Mouse (Mus musculus) brain, embryonic 18.5 days (tissue): ENCODE measurements around the gene Eya2.

Experiments
- DNase-seq: peaks from one replicate; pipeline ENCODE4 v3.0.0-alpha.2; 2012; ENCODE audit warnings: low read depth, low spot score

Gene Eya2

DNA sequence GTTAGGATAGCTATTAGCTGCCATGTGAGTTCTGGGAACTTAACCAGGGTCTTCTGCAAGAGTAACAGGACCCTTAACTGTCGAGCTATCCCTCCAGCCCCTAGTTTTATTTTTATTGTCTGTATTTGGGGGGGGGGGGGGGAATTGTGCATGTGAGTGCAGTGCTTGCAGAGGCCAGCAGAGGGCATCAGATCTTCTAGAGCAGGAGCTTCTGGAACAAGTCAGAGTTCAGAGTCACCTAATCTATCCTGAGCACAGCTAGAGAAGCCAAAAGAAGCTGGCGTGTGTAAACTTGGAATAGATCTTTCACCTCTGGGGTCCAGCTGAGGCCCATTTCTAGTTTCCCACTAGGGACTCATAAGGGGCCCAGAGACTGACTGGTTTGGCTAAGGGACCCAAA lies 1.1 kb upstream of the Eya2 start:
- no peak for DNase-seq

DNA sequence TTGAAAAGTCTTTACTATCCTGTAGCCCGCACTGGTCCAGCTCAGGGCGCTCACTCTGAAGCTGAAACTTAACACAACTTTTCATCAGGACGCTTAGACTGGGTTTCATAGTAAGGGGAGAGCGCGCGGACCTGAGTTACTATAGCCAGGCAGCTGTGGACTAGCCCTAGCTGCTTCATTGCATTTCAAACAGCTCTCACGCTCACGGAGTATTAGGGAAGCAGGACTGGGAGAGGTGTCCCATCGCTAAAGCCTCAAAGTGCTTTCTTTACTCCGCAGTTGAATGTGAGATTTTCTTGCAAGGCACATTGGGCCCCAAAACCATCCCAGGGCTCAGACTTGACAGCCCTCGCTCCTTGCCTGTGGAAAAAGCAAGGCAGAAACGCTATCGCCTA lies 841 bp downstream of the Eya2 start:
- no peak for DNase-seq

DNA sequence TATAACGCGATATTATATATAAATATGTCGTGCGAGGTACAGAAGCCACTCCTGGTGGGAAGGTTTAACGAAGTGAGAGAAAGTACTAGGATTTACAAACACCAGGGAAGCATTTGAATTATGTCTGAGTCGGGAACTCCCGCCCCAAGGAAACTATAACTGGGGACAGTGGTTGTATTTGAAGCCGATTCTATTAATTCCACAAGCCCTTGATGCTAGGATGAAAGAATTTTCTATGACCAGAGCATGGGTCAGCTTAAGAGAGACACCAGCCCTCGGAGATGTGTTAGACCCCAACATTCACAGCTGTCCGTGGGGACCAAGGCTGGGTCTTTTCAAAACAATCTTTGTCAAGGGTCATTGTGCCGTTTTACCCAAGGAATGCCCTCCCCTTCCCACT lies 1.3 kb downstream of the Eya2 start:
- DNase-seq, result no peak

DNA sequence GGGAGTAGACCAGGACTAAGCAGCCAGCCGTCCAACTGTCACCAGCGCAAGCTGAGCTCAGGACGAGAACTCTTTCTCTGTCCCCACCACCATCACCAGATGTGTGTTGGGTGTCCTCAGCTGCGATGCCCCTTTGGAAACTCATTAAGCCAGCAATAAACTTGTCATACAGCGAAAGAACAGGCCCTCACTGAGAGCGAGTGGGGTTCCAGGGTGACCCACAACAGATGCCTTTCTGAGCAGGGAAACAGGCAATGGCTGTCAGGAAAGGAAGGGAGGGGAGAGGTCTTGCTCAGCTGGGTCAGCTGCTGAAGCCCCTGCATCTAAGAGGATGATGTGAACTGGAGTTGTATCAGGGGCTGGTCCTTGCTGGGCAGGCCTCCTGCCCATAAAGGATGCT lies 2.7 kb downstream of the Eya2 start:
- DNase-seq, result no peak

DNA sequence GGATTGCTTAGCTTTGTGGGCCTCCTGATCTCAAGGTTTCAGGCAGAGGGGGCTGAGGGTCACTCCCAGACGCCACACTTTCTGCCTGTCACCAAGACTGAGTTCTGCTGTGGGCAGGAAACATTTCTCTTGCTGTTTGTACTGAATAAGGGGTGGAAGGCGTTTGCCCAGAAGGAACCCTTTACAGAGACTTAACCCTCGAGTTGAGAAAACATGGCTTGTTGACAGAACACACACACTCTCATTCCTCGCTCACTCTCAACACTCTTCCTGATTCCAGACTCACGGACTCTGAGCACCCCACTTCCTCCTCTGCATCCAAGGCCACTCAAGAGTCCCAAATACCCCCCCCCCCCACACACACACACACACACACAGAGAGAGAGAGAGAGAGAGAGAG lies 3.3 kb downstream of the Eya2 start:
- no peak for DNase-seq

DNA sequence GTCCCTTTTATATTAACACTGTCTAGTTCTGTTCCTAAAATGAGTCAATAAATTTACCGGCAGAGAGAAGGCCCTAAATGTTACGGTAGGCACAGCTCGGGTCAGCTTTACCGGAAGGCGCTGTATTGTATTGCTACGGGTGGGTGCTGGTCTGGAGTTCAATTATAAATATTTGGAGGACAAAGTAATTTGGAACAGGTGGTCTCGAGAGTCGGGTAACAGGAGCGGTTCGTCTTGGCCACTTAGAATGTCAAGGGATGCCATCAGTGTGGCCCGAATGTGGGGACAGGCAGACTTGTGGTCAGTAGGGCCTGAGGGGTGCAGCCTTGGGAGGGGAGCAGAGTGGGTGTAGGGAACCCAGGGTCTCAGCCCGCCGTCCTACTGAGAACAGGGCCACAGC lies 4.7 kb downstream of the Eya2 start:
- no peak for DNase-seq

DNA sequence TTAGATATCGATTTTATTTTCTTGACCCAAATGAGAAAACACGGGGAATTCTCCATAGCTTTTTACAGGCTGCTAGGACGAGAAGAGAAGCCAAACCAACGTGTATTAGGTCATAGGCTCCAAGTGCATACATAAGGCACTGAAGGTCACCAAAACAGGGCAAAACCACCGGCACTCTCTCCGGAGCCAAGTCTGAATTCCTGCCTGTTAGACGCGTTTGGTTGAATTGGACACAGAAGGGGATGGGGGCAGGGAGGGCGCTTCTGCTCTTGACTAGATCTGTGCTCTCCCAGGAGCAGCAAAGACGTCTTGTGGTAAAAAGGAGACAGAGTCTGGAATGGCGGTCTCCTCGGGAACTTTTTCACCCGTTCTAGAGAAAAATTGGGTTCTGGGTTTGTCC lies 6.1 kb downstream of the Eya2 start:
- DNase-seq, result no peak

DNA sequence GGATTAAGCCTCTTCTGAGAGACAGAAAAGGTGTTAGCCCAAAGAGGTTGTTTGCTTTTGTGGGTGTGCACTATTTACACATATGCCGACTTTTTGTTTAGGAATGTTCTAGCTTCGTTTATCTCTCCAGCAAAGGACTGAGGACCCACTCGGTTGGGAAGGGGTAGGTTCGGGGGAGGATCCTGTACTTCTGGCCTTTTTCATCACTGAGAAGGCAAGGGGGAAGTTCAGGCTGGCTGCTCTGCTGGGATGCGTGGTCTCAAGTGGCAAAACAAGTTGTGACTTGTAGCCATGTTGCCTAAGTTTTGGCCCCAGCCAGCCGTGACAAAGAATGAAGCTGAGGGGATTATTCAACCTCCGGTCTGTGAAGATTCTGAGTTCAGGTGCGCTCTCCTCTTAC lies 6.8 kb downstream of the Eya2 start:
- no peak for DNase-seq

DNA sequence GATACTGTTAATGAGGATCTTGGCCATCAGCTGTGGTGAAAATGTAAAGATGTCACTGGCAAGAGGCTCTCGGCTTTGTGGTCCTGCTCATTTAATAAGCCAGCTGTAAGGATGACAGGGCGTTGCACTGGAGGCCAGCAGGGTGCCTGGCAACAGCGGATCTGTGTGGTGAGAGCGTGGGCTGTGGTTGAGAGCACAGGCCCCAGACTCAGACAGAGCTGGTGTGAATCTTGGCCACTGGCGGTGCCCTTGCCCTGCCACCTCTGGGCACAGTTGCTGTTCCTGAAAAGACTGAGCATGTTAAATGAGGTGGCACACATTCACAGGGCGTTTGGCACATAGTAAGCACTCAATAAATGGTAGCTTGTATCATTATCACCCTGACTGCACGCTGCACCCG lies 8.9 kb downstream of the Eya2 start:
- no peak for DNase-seq

DNA sequence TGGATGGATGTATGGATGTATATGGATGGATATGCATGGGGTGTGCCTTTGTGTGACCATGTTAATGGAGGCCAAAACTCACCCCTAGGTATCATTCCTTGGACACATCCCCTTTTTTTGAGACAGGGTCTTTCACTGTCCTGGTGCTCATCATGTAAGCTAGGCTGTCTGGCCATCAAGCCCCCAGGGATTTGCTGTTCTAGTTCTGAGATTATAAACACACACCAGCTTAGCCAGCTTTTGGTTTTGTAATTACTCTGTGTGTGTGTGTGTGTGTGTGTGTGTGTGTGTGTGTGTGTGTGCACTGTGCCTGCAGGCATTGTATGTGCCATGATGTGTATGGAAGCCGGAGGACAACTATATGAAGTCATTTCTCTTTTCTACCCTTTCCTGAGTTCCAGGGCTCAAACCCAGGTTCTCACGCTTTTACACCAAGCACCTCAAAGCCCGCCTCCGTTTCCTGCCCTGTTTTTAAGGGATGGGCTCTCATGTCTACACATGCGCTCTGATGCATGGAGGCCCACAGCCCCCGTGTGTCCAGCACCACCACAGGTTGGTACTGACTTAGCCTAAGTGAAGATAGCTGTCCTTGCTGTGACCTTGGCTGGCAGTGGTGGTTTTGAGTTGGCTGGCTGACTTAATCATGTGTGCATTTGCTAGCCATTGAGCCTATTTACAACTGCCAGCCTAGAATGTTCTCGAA lies 16.9 kb downstream of the Eya2 start:
- no peak for DNase-seq

DNA sequence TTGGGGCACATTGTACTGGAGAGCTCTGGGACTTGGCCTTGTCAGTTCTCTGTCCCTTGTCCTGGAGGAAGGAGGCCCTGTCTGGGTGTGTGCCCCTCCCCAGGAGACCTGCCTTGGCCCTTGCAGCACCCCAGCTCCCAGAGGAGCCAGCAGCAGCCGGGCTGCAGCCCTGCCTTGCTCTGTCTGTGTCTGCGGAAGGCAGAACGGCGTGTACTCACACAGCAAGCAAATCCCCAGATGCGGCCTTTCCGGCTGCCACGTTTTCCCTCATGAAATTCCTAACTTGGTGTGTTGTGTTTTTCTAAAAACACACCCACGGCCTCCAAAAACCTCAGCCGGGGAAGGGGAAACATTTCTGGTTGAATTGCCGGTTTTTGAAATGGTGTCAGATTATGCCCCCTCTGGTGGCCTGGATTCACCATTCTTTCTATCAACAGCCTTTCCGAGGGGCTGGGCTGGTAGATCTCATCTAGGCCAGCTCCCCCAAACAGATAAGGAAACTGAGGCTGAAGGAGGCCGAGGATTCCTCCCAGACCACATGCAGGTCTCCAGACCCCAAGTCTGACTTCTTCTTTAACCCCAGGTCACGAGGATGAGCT lies 19.0 kb downstream of the Eya2 start:
- no peak for DNase-seq

DNA sequence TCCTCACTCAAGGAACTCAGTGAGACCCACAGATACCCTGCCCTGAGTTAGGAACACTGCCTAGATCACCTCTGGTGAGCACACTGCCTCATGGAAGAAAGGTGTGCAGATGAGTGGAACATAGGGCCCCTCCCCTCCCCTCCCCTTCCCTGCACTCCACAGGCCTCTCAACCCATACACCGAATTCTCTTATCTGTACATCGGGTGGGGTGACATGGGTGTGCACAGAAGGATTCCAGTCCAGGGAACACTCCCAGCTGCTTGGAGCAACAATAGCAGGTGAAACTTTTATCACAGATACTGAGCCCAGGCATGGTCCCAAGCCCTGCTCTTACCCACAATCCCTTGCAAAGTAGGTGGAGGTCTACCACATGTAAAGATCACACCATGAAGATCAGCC lies 26.7 kb downstream of the Eya2 start:
- DNase-seq, result no peak

DNA sequence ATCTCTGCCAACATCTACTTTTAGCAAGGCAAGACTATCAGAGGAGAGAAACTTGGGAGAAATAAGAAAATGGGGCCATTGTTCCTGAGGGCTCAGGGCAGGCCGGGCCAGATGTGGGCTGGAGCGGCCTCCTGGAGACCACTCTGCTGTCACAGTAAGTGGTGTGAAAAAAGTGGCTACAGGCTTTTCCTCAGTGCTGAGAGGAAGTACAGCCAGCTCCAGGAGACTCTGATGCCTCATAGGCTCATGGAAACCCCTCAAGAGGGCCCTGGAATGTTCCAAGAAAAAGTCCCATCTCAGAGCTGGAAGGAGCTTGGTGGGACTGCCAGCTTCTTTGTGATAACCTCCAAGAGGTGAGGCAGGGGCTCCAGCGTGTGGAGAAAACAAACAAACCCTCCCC lies 27.8 kb downstream of the Eya2 start:
- DNase-seq, result no peak

DNA sequence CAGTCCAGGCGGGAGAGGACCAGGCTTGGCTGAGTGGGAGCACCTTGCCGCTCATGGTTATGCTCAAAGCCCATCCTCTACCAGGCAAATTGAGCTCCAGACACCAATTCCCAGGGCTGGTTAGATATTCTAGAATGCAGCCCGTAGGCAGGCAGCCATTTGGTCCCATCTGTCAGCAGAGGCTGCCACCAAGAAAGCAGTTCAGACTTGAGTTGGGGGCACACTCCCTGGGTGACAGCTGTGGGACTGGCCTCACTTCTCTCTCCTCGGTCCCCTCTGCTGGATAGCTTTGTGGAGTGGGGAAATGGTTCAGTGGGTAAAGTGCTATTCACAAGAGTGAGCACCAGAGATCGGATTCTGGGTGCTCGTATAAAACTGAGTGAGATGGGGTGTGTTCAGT lies 32.0 kb downstream of the Eya2 start:
- no peak for DNase-seq

DNA sequence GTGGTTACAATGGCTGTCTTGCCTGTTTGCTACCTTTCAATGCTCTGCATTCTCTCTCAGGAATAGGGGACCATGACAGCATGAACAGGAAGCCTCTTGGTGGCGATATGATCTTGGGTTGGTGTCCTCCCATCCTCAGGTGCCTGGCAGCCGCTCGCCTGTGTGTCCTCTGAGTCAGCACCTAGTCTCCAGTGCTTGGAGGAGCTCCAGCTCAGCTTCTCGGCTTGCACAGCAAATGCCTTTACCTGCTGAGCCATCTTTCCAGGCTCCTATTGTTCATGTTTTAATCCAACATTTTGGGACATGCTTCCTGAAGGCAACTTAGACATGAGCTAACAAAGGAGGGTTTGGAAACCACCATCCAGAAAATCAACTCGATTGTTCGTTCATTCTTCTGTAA lies 33.1 kb downstream of the Eya2 start:
- no peak for DNase-seq

DNA sequence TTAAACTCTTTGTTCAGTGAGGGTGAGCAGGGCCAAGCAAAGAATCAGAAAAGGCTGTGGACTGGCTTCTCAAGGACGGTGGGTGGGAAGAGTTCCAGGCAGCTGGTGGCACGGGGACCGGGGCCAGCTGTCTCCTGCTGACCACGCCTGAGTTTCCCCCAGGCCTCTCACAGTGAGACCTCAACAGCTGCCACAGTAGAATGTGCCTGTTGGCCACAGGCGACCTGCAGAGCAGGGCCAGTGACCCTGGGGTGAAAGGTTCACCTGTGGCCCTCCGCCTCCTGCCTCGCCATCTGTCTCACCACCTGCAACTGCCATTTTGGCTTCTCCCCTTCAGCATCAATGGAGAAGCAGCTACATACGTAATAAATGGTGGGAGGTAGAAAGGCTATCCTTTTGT lies 35.1 kb downstream of the Eya2 start:
- no peak for DNase-seq

DNA sequence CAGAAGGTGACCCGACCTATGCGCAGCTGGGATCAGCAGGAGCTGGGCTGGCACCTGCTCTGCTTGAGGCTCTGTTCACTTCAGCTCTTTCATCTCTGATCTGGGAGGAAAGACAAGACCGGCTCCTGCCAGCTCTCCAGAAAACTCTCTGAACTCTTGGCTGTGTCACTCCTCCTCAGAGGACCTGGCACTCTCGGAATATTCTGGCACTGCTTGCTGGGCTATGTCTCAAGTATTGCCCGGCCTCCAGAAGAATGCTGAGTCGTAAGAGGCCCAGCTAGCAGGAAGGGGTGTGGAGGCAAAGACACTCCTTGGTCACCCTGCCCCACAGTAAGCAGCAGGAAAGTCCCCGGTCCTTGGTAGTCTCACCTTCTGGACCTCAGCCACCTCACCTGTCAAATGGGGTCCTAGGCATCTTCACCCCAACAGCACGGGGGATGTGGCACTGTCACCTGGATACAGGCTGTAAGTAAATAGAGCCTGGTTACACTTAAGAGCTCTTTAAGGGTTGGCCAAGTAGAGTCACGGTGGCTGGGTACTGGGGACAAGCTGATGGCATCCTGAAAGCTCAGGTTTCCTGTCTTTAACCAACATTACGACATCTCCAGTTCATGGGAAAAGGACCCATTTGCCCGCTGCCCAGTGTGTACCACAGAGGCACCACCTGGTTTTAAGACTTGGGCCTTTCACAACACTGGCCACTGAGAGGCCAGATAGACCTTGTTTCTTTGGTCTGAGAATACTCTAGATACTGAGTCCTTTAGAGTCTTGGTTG lies 38.4 kb downstream of the Eya2 start:
- DNase-seq, result no peak

DNA sequence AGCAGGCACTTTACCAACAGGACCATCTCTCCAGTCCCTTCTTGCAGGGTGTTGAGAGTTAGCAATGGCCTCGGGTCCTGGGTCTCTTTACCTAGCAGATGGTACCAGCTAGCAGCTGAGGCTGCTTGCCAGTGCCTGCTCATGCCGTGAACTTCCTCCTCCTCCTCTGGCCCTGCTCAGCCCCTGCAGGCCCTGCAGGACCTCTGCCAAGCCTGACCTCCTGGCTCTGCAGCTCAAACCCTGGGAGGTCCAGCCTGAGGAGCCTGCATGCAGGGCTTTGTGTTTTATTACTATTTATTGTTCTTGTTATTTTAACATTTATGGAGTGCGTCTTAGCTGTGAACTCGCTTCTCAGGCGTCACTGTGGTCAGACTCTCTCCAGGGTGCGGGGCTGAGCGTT lies 39.6 kb downstream of the Eya2 start:
- no peak for DNase-seq

DNA sequence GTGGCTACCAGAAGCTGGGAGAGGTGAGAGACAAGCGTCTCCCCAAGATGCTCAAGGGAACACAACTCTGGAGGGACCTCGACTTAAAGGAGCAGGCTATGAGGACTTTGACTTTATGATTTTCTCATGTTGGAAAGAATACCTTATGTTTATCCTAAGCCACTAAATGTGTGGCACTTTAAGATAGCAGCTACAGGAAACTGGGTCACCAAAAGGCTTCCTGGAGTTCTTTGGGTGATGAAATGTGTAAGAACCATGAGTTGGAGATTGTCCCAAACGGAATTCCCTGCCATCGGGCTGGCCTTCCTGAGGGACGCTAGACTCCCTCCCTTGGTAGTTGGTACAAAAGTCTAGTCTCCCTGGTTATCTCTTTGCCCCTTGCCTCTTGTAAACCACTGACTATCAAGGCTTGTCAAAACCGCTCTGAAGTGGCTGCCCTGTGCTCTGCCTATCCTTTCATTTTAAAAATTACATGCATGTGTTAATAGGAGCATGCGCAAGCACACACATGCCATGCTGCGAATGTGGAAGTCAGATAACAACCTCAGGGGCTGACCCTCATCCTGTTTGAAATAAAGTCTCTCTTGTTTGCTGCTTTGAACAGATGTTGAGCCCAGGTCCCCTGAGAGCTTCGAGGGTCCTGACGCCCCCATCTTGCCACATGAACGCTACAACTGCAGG lies 44.4 kb downstream of the Eya2 start:
- no peak for DNase-seq

DNA sequence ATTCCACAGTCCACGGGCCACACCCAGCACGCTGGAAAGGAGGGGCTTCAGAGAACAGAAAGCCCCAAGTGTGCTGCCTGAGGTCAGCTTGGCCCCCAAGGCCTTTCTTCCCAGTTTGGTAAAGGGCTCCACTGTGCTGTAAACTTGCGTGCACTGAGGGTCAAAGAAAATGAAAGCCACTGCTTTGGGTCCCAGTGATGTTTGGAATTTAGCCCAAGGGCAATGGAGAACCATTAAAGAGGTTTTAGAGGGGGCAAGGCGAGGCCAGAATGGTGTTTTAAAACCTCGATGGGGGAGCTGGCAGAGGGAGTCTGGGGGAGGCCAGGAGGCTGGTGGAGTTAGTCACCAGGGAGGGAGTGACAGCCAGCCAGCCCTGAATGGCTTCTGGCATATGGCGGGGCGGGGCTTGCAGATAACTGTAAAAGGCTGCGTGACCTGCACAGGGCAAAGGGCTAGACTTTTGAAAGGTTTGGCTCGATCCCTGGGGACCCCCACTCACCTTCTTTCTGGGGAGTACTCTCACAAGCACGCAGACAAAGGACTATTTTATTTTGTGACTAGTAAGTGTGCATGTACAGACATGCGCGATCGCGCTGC lies 47.2 kb downstream of the Eya2 start:
- no peak for DNase-seq

DNA sequence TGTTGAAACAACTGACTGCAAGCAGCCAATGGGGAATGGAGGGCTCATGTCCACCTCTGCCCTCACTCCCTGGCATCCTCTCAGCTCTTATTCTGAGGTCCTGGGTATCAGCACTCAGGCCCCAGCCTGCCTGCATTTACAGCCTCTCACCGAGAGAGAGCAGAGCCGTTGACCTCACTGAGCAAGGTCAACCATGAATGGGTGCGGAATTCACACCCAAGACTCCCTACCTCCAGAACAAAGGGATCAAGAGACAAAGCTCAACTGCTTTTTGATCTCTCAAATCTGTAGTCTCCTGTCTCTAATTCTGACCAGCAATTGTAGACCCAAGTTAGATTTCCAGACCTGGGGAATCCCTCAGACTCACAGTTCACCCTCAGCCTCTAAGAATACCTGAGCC lies 48.8 kb downstream of the Eya2 start:
- DNase-seq, result no peak

DNA sequence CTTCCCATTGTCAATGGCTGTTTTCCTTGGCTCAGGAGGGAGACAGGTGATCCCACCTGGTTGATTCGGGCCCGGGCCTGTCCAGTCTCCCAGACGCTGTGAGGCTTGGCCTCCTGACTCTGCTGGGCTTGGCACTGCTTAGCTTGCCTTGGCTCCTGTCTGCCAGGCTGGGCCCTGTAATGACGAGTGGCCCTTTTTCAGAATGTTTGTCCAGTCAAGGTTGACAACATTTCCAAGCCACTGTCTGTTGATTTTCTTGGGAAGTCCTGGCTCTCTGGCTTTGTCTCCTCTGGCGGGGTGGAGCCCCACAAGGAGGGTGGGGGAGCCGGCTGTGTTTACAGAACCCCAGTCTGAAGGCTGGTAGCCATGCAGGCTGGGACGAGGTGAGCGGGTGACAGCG lies 49.2 kb downstream of the Eya2 start:
- no peak for DNase-seq
